Mouse (Mus musculus): ENCODE measurements at regions not wholly inside any gene's neighbourhood (a gene's known extent, or its start where the extent isn't known, plus 50 kb on each side); places are given as distances from the start of the nearest gene placed in this dataset.

GRCm38 (mm10) chr3:134509702-134510101 lies 273.4 kb downstream of the Cxxc4 start:
- Histone ChIP-seq H3K4me3 (replicated peaks; ENCODE audit: low read length) (no peak overlapping the region), H3K27me3 (ENCODE audit: control insufficient read depth, insufficient read depth, low read length) (no peaks in the 10 kb centered on the region), H3K9ac (ENCODE audit: low read depth, low read length, severe bottlenecking) (no peak overlapping the region), H3K4me2 (replicated peaks; ENCODE audit: low read depth, low read length, severe bottlenecking) (no peak overlapping the region), H3K9me3 (ENCODE audit: control insufficient read depth, low read length) (no peaks in the 10 kb centered on the region), H3K4me1 (ENCODE audit: control insufficient read depth, insufficient read depth, low read length) (no peaks in the 10 kb centered on the region), H3K27ac (replicated peaks; ENCODE audit: low read depth, low read length) (no peak overlapping the region), H3K36me3 (ENCODE audit: control insufficient read depth, insufficient read depth, low read length) (no peaks in the 10 kb centered on the region)
- no peak for TF ChIP-seq POLR2A (IDR thresholded peaks at IDR 0.05; ENCODE audit: borderline replicate concordance, extremely low read depth, insufficient read depth, insufficient read length)
- DNase-seq (ENCODE audit: low spot score) (no peak), ATAC-seq (ENCODE audit: low FRiP score, low read depth) (no peak)
- WGBS: 79% methylated on average over 6 of the region's 6 CpGs

DNA sequence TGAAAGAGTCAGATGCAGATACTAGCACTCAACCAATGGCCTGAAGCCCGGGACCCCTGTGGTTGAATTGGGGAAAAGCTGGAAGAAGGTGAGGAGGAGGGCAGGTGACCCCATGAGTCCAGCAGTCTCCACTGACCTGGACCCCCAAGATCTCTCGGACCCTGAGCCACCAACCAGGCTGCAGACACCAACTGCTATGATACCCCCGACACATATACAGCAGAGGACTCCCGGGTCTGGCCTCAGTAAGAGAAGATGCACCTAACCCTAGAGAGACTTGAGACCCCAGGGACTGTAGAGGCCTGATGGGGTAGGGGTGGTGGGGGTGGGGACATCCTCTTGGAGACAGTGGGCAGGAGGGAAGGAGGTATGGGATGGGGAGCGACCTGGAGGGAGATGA lies 289.5 kb downstream of the Cxxc4 start:
- no peak overlapping the region for H3K4me2 ChIP-seq (replicated peaks; ENCODE audit: low read depth, low read length, severe bottlenecking)
- no peak overlapping the region for H3K4me3 ChIP-seq (replicated peaks; ENCODE audit: low read length)
- ATAC-seq (ENCODE audit: low FRiP score, low read depth) (no peak), DNase-seq (ENCODE audit: low spot score) (no peak)
- H3K36me3 ChIP-seq (ENCODE audit: control insufficient read depth, insufficient read depth, low read length): no peaks in the 10 kb centered on the region
- no peaks in the 10 kb centered on the region for H3K4me1 ChIP-seq (ENCODE audit: control insufficient read depth, insufficient read depth, low read length)
- no peak for TF ChIP-seq POLR2A (IDR thresholded peaks at IDR 0.05; ENCODE audit: borderline replicate concordance, extremely low read depth, insufficient read depth, insufficient read length)
- H3K27ac ChIP-seq (replicated peaks; ENCODE audit: low read depth, low read length): no peak overlapping the region
- H3K9ac ChIP-seq (ENCODE audit: low read depth, low read length, severe bottlenecking): no peak overlapping the region
- 84% methylated on average over 5 of the region's 5 CpGs for WGBS
- no peaks in the 10 kb centered on the region for H3K9me3 ChIP-seq (ENCODE audit: control insufficient read depth, low read length)
- no peaks in the 10 kb centered on the region for H3K27me3 ChIP-seq (ENCODE audit: control insufficient read depth, insufficient read depth, low read length)

- TF ChIP-seq POLR2A (IDR thresholded peaks at IDR 0.05; ENCODE audit: borderline replicate concordance, extremely low read depth, insufficient read depth, insufficient read length): no peak
- 73% methylated on average over 2 of the region's 2 CpGs for WGBS
- Histone ChIP-seq H3K36me3 (ENCODE audit: control insufficient read depth, insufficient read depth, low read length) (no peaks in the 10 kb centered on the region), H3K9me3 (ENCODE audit: control insufficient read depth, low read length) (no peaks in the 10 kb centered on the region), H3K27ac (replicated peaks; ENCODE audit: low read depth, low read length) (no peak overlapping the region), H3K4me2 (replicated peaks; ENCODE audit: low read depth, low read length, severe bottlenecking) (no peak overlapping the region), H3K4me3 (replicated peaks; ENCODE audit: low read length) (no peak overlapping the region), H3K9ac (ENCODE audit: low read depth, low read length, severe bottlenecking) (no peak overlapping the region), H3K4me1 (ENCODE audit: control insufficient read depth, insufficient read depth, low read length) (no peaks in the 10 kb centered on the region), H3K27me3 (ENCODE audit: control insufficient read depth, insufficient read depth, low read length) (no peaks in the 10 kb centered on the region)
- ATAC-seq (ENCODE audit: low FRiP score, low read depth) (no peak), DNase-seq (ENCODE audit: low spot score) (no peak)
Measured at GRCm38 (mm10) chr3:134560144-134560543, 268.7 kb upstream of the Tacr3 start.

DNA sequence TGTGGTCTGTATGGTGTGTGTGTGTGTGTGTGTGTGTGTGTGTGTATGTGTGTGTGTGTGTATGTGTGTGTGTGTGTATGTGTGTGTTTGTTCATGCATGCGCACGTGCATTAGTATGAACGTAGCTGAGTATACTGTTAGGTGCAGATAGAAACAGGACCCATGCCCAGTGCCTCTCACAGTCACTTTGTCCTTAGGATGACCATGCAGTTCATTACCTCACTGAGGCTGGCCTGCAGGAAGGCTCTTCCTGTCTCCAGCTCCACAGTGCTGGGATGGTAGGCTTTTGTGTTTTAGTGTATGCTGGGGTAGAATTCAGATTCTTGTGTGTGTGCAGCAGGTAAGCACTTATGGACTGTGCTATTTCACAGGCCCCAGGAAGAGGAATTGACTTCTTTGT lies 250.0 kb upstream of the Tacr3 start:
- Histone ChIP-seq H3K27me3 (ENCODE audit: control insufficient read depth, insufficient read depth, low read length) (no peaks in the 10 kb centered on the region), H3K9ac (ENCODE audit: low read depth, low read length, severe bottlenecking) (no peak overlapping the region), H3K9me3 (ENCODE audit: control insufficient read depth, low read length) (no peaks in the 10 kb centered on the region), H3K4me1 (ENCODE audit: control insufficient read depth, insufficient read depth, low read length) (no peaks in the 10 kb centered on the region), H3K4me3 (replicated peaks; ENCODE audit: low read length) (no peak overlapping the region), H3K36me3 (ENCODE audit: control insufficient read depth, insufficient read depth, low read length) (no peaks in the 10 kb centered on the region), H3K27ac (replicated peaks; ENCODE audit: low read depth, low read length) (no peak overlapping the region), H3K4me2 (replicated peaks; ENCODE audit: low read depth, low read length, severe bottlenecking) (no peak overlapping the region)
- ATAC-seq (ENCODE audit: low FRiP score, low read depth): no peak
- 93% methylated on average over 3 of the region's 3 CpGs for WGBS
- TF ChIP-seq POLR2A (IDR thresholded peaks at IDR 0.05; ENCODE audit: borderline replicate concordance, extremely low read depth, insufficient read depth, insufficient read length): no peak
- no peak for DNase-seq (ENCODE audit: low spot score)

DNA sequence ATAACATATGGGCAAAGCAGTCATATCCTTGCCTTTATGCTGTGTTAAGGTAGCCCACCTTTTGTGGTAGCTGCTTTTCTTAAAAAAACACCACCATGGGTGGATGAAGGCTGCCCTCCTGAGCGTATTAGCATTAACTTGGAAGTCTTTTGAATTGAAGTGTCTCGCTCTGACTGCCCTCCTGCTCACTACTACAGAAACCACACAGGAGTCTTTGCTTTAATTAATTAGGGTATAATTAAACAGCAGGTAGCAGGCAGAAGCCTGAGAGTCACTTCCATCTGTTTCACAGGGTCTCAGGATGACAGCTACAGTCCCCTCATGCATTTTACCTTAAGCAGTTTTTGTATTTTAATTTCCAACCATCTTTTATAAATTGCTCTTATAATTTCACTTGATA lies 240.2 kb upstream of the Tacr3 start:
- H3K27ac ChIP-seq (replicated peaks; ENCODE audit: low read depth, low read length): no peak overlapping the region
- ATAC-seq (ENCODE audit: low FRiP score, low read depth) (no peak), DNase-seq (ENCODE audit: low spot score) (no peak)
- no peaks in the 10 kb centered on the region for H3K27me3 ChIP-seq (ENCODE audit: control insufficient read depth, insufficient read depth, low read length)
- no peaks in the 10 kb centered on the region for H3K4me1 ChIP-seq (ENCODE audit: control insufficient read depth, insufficient read depth, low read length)
- no peak overlapping the region for H3K9ac ChIP-seq (ENCODE audit: low read depth, low read length, severe bottlenecking)
- 23% methylated on average over 2 of the region's 2 CpGs for WGBS
- no peaks in the 10 kb centered on the region for H3K9me3 ChIP-seq (ENCODE audit: control insufficient read depth, low read length)
- no peak for TF ChIP-seq POLR2A (IDR thresholded peaks at IDR 0.05; ENCODE audit: borderline replicate concordance, extremely low read depth, insufficient read depth, insufficient read length)
- no peak overlapping the region for H3K4me3 ChIP-seq (replicated peaks; ENCODE audit: low read length)
- no peaks in the 10 kb centered on the region for H3K36me3 ChIP-seq (ENCODE audit: control insufficient read depth, insufficient read depth, low read length)
- H3K4me2 ChIP-seq (replicated peaks; ENCODE audit: low read depth, low read length, severe bottlenecking): no peak overlapping the region

GRCm38 (mm10) chr3:134602919-134603318 lies 225.9 kb upstream of the Tacr3 start:
- Histone ChIP-seq H3K36me3 (ENCODE audit: control insufficient read depth, insufficient read depth, low read length) (no peaks in the 10 kb centered on the region), H3K4me2 (replicated peaks; ENCODE audit: low read depth, low read length, severe bottlenecking) (no peak overlapping the region), H3K9ac (ENCODE audit: low read depth, low read length, severe bottlenecking) (no peak overlapping the region), H3K9me3 (ENCODE audit: control insufficient read depth, low read length) (no peaks in the 10 kb centered on the region), H3K4me3 (replicated peaks; ENCODE audit: low read length) (no peak overlapping the region), H3K27ac (replicated peaks; ENCODE audit: low read depth, low read length) (no peak overlapping the region), H3K27me3 (ENCODE audit: control insufficient read depth, insufficient read depth, low read length) (no peaks in the 10 kb centered on the region), H3K4me1 (ENCODE audit: control insufficient read depth, insufficient read depth, low read length) (peaks cover 3% of the 10 kb centered on the region; the same call in 1 of the 2 replicates)
- DNase-seq (ENCODE audit: low spot score): peak; percentile 22
- 42% methylated on average over 4 of the region's 4 CpGs for WGBS
- no peak for TF ChIP-seq POLR2A (IDR thresholded peaks at IDR 0.05; ENCODE audit: borderline replicate concordance, extremely low read depth, insufficient read depth, insufficient read length)
- no peak for ATAC-seq (ENCODE audit: low FRiP score, low read depth)
